Mouse (Mus musculus): ENCODE results near the gene Cnksr2. TPM values are rescaled to one million over a fixed set of nuclear protein-coding genes. Genes with fewer than 3 reads are reported as not detected.

Cnksr2 gene
- total RNA-seq (2021), result 1 to 10 TPM; 9.4 TPM
- long read RNA-seq, experiment 1, partial matches to known transcripts, result 0 of 1 reads
- long read RNA-seq, experiment 1, other reads (novel, unspliced or antisense), result 1 of 1 reads
- long read RNA-seq, experiment 2, partial matches to known transcripts, result 0 of 2 reads
- long read RNA-seq, experiment 2, other reads (novel, unspliced or antisense), result 2 of 2 reads

DNA sequence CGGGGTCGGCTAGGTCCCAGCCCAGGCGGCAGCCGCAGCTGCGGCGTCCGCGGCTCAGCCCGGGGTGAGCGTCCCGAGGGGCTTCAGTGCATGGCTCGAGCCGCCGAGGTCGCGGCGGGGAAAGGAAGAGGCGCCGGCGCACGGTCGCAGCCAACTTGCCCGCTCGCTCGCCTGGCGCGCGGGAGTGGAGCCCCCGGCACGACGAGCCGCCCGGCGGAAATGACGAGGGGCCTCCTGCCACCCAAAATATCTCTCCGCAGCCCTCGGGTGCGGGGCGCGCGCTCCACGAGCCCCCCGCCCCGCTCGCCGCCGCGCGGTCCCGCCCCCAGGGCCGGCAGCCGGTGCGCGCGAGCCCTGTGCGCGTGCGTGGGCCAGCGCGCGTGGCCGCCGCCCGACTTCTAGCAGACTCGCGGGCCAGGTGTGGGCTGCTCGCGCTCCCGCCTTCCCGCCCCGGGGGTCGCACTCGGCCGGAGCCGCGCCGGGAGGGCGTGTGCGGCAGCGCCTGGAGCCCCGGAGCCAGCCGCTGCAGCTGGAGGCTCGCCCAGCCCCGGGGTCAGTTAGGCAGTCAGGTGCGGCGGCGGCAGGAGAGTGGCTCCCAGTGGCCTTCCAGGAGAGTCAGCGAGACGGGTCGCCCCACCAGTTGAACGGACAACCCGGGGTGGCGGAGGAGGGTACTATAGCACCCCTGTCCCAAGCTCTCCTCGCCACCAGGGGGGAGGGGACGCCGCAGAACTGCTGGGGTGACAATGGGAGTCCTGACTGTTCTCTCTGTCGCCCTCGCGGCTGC, at the start of gene Cnksr2:
Gene Cnksr2, minus strand, starts transcription at position 238 of the 787 bp plus-strand sequence.
- no peak for DNase-seq (ENCODE audit: low spot score in 2 of 2)

DNA sequence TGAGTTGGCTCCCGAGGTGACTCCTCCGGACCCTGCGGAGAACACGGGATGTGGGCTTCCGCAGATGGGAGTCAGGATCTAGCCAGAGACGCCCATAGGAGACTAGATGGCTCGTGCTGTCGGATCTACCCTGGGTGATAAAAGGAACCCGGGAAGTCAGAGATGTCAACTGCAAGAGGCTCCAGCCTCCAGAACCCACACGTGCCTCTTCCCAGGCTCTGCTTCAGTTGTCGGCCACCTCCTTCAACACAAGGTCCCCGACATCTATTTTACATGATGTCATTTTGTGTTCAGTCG, 698 bp upstream of the Cnksr2 start:
- DNase-seq (ENCODE audit: low spot score in 2 of 2), result no peak

DNA sequence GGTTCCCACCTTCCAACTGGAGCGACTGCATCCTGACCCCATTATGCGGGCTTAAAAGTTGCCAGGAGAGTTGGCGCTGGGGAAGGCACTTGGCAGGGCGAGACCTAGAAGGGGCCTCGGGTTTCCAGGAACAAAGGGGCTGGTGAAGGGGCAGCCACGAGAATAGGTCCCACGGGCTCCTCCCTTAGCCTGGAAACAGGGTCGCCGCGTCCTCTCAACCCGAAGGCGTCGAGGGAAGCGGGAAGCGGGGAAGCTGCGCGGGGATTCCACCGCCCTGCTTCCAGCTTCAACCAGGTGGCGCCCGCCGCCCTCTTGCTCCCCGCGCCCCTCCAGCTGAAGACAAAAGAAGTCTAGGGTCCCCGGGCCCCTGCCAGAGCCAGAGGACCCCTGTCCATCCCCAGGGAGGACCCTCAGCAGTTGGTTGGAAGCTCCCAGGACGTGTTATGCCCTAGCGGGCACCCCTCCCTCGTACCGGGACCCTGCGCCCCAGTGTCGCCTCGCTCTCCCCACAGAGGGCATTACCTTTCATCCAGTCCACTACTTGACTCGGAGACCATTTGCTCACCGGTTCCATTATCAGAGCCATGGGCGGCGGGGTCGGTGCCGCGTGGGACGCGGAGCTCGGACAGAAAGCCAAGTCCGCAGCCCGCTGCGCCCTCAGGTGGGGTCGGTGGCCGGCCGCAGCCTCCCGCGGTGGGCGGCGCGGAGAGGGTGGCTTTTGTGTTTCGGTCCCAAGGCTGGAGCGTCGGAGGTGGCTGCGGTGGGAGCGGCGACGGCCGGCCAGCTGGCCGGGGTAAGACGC, 638 bp downstream of the Cnksr2 start:
- DNase-seq (ENCODE audit: low spot score in 2 of 2), result no peak

DNA sequence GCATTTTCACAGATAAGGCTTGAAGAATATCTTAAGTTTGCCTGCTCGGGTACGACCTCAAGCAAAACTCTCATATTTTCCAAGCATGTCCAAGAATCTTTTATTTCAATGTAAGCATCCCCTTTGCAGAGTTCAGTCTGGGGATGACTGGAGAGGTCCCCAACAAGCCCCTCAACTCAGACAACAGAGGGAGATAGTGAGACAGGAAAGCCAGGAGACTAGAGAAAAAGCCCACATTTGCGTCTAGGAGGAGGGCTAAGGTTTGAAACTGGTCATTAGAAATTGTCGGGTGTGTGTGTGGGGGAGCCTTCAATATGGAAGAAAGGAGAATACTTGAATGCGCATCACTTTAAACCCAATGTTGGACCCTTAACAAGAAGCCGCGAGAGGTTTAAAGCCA, 1.4 kb downstream of the Cnksr2 start:
- DNase-seq (ENCODE audit: low spot score in 2 of 2), result no peak

DNA sequence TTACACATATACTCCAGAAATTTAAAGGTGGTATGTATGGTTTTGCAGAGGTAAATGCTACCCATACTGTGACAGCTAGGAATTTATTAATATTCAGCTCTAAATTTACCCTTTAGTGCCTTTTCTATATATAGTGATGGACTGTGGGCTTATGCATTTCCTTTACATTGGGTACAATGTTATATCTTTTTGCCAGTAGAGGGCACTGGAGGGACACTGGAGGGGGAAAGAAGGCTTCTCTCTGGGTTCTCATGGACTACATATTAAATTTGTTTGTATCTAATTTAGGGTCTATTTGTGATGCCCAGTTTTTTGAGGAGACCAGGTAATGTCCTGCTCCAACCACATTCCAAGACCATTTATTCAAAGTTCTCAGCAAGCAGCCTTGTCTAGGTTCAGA, 91.4 kb downstream of the Cnksr2 start:
- no peak for DNase-seq (ENCODE audit: low spot score in 2 of 2)

DNA sequence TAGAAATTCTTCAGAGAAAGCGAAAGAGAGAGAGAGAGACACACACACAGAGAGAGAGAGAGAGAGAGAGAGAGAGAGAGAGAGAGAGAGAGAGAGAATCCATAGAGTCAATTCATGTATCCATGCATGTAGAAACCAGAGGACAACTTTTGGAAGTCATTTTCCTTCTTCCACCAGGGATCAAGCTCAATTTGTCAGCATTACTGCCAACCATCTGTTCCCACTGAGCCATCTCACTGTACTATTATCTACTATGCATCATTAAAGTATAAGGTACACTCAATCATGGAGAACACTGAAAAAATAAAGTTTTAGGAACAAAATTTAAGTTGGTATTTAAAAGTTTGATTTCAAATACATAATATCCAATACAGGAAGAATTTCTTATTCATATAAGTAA, 93.8 kb downstream of the Cnksr2 start:
- DNase-seq (ENCODE audit: low spot score in 2 of 2), result no peak

DNA sequence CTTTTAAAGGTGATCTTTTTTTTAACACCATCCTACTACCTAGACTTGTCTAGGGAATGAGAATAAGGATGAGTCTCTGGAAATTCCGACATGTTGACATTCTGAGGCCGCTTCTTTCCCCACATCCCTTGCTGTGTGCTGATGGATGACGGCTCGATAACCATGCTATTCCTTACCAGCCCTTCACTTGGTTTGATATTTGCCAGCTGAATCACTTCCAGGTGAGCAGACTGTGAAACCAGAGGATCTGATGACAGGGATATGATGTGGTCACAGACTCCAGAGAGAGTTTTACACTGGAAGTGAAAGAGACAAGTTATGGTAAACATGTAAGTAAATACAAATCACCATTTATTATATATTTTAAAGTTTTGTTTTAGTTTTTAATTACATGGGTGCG, 98.0 kb downstream of the Cnksr2 start:
- no peak for DNase-seq (ENCODE audit: low spot score in 2 of 2)

DNA sequence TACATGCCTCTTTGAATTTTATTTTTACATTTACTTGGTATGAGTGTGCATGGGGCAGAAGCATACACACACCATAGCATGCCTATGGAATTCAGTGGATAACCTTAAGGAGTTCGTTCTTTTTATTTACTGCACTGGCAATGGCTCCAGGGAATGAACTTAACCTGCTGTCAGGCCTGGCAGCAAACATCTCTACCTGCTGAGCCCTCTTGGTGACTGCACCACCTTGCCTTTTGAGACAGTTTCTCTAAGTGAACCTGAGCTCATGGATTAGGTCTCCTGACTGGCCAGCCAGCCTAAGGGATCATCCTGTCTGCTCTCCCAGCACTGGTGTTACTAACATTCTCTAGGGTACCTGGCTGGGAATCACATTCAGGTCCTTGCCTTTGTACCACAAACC, 106.5 kb downstream of the Cnksr2 start:
- no peak for DNase-seq (ENCODE audit: low spot score in 2 of 2)

DNA sequence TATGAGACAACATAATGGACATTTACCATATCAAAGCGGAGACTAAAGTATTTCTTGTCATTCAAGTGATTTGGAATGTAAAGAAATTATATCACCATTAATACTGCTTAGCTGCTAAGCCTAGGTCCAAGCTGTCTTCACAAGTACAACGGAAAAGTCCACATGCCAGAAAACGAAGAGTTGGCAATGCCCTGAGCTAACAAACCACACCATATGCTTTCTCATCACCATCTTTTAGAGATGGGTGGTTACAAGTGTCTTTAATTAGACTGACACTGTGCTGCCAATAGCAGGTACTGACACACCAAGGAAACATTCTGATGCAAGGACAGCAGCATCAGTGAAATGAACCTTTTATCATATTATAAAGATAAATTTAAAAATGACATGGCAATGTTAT, 123.0 kb downstream of the Cnksr2 start:
- no peak for DNase-seq (ENCODE audit: low spot score in 2 of 2)

DNA sequence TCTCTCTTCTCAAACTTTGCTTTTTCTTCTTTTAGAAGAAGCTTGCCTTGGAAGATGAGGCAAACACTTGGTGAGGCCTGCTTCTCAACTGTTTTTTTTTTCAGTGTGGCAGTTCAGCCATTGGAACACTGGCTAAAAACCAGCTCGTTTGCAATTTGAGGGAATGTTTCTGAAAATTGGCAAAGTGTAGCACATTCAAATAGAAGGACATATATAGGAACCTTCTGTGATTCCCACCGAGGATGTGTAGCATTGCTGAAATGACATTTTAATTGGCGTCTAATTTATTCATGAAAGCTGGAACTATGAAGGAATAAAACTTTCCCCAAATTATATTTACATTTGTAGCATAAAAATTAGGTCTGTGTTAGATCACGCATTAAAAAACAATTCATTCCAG, 213.1 kb downstream of the Cnksr2 start:
- DNase-seq (ENCODE audit: low spot score in 2 of 2), result no peak

DNA sequence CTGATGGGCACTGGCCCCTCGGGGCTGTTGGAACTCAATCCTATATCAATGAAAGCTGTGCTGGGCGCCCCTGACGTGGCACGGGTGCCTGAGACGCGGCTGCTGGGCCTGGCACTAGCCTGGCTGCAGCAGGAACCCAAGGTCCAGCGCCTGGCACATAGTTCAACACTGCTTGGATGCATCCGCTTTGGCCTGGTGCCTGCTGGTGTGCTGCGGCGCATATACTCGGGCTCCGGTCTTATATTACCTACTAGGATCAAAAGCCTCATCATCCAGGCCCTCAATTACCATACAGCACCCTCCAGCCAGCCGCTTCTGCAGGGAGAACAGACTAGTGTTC, 224.2 kb downstream of the Cnksr2 start:
- DNase-seq (ENCODE audit: low spot score in 2 of 2), result no peak

DNA sequence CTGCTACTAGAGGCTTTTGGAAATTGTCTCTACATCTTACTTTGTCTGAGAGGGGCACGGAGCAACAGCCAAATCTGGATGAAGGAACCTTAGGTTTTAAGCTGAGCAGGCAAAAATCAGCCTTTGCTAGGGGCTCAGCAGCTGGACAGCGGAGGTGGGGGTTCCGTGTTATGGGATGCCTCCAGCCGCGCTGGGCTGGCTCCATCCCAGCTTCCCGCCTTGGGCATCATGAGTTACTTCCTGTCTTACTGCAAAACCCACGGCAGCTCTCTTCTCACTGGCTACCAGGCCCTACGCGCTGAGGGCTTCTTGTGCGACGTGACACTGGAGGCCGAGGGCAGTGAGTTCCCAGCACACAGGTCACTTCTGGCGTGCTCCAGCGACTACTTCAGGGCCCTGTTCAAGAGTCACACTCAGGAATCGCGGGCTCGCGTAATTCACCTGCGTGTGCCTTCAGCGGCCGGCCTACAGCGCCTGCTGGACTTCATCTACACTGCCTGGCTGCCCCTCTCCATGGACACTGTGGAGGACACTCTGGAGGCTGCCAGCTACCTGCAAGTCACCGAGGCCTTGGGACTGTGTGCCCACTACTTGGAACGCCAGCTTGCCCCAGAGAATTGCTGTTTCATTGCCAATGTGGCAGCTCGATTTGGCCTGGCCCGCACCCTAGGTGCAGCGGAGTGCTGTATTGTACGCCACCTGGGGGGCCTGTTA, 224.7 kb downstream of the Cnksr2 start, which contains the start of gene Klhl34:
Gene Klhl34, plus strand, starts transcription at position 229 of the 714 bp plus-strand sequence.
- no peak for DNase-seq (ENCODE audit: low spot score in 2 of 2)

DNA sequence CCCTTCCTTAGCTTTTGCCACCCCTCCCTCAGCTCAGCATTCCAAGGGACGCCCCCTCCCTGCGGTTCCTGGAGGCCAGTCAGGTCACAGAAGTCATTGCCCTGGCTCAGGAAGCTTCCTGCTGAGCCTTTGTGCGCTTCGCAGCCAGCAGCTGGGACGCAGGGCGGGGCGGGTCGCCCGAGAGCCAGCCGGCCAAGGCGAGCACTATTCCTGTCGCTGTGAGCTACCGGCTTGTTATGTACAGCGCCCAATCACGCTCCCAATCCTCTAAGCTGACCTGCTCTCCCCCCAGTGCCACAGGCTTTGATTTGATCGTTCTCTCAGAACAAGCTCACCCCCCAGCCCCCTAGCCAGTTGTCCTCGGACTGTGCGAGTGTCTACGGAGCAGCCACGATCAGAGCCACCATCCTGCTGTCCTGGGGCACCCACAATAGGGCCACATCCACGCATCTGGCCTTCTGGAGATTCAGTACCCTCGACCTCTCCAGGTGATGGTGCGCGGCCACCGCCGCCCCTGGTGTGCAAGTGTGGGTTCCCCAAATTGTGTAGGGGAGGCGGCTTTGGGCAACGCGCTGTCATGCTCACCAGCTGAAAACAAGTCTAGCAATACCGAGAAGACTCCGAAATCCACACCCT, 225.4 kb downstream of the Cnksr2 start:
- DNase-seq (ENCODE audit: low spot score in 2 of 2), result no peak

DNA sequence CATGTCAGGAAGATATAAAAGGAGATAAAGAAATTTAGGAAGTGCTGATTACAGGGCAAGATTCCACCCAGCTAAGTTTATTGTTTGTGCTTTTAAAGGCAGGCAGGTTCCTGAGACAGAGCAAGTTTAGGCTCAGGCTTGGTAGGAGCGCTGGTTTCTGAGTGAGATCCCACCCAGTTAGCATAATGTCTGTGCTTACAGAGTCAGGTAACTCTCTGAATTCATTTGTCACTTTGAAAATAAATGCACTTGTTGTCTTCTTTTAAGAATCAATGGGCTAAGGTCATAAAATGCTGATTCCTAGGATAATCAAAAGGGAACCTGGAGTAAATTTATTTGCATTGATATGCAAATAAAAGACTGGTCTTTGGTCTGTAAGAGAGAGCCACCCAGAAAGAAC, 233.4 kb downstream of the Cnksr2 start:
- no peak for DNase-seq (ENCODE audit: low spot score in 2 of 2)

DNA sequence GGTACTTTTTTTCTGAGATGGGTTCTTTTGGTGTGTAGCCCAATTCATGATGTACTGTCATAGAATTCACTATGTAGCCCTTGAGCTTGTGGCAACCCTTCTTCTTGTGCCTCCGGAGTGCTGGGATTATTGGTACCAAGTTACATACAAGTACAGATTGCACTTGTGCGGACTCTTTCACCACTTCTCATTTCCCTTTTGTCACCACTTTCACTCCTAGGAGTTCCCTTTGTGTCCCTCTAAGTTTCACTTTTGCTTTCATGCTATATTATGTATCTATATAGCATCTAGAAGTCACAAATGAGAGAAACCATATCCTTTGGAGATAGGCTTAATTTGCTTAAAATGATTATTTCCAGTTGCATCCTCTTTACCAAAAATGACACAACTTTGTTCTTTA, 241.4 kb downstream of the Cnksr2 start:
- no peak for DNase-seq (ENCODE audit: low spot score in 2 of 2)

Other genes starting within 250 kb of the Cnksr2 start
- gene Klhl34, start 224.9 kb downstream of the Cnksr2 start, total RNA-seq (2021), result not detected